Mouse (Mus musculus) G1E (cell line): Measurements from ENCODE around the gene Dpy30. TPM values are rescaled to one million over a fixed set of nuclear protein-coding genes. Genes with fewer than 3 reads are reported as not detected.

ENCODE experiments used
- ATAC-seq: 2 replicates; pipeline ENCODE4 v1.8.0; 2016; ENCODE audit warnings: mild to moderate bottlenecking; ENCODE audit not compliant: insufficient number of reproducible peaks, poor library complexity, low FRiP score, severe bottlenecking; ENCODE audit errors: extremely low read depth
- DNase-seq: peaks from one replicate; pipeline ENCODE4 v3.0.0; 2012; ENCODE audit warnings: low spot score
- H3K27me3 ChIP-seq: 2 replicates; pipeline ENCODE4 v1.6.1; 2012; ENCODE audit warnings: mild to moderate bottlenecking, low read length, inconsistent platforms; ENCODE audit not compliant: insufficient read depth
- H3K36me3 ChIP-seq: replicated peaks from 2 replicates; pipeline ENCODE3; 2012; ENCODE audit warnings: mild to moderate bottlenecking, inconsistent platforms
- H3K4me1 ChIP-seq: 2 replicates; pipeline ENCODE4 v1.6.1; 2012; ENCODE audit warnings: low read depth, low read length, inconsistent platforms, mixed read lengths; ENCODE audit not compliant: insufficient read depth
- H3K4me3 ChIP-seq: 2 replicates; pipeline ENCODE4 v1.5.1; 2012; ENCODE audit warnings: low read depth, mild to moderate bottlenecking, inconsistent platforms, low read length, moderate library complexity, mixed read lengths
- H3K9me3 ChIP-seq: replicated peaks from 2 replicates; pipeline ENCODE4 v1.6.1; 2012; ENCODE audit warnings: inconsistent platforms
- CTCF ChIP-seq: IDR thresholded peaks from 2 replicates; pipeline ENCODE4 v1.5.1; 2012; ENCODE audit warnings: low read depth, low read length, inconsistent platforms, mixed read lengths
- GATA1 ChIP-seq: IDR thresholded peaks from 2 replicates; pipeline ENCODE4 v1.6.1; 2012; ENCODE audit warnings: borderline replicate concordance, low read length, inconsistent platforms, mixed read lengths
- GATA2 ChIP-seq: IDR thresholded peaks from 2 replicates; pipeline ENCODE4 v1.6.1; 2012; ENCODE audit warnings: low read depth, low read length, inconsistent platforms, borderline replicate concordance
- POLR2AphosphoS5 ChIP-seq: IDR thresholded peaks from 2 replicates; pipeline ENCODE4 v1.6.1; 2012; ENCODE audit warnings: low read depth, low read length, inconsistent platforms; ENCODE audit not compliant: insufficient replicate concordance
- TAL1 ChIP-seq: conservative IDR thresholded peaks from 2 replicates; pipeline ENCODE4 v1.6.1; 2012; ENCODE audit warnings: low read depth, low read length, inconsistent platforms, mixed read lengths
- polyA plus RNA-seq: library from polyadenylated mRNA; stranded (reverse); fragments of >175 nt; gene quantifications from 2 replicates; pipeline ENCODE4 v1.2.3, GENCODE M21; 2012
- total RNA-seq, 2 experiments: library from RNA; stranded (forward) in 1 of 2; stranded (reverse) in 1 of 2; fragments of 200-1000 nt in 1 of 2; fragments of >200 nt in 1 of 2; fragmentation: Nextera tagmentation in 1 of 2; gene quantifications; 2 replicates each; pipeline ENCODE4 v1.2.3; 2014 to 2017

The Dpy30 gene
- total and polyA plus RNA-seq, 3 experiments, result 76.2 to 130 (median 106) TPM

- ATAC-seq (peak; percentile 18; the same call in 1 of the 2 replicates), DNase-seq (no peak)
- Histone ChIP-seq H3K36me3 (peaks cover 14% of the 10 kb centered on the region), H3K4me1 (peaks cover 76% of the 10 kb centered on the region), H3K27me3 (no peaks in the 10 kb centered on the region), H3K9me3 (peaks cover 5% of the 10 kb centered on the region; the same call in 1 of the 2 replicates), H3K4me3 (no peak overlapping the region; the same call in 1 of the 2 replicates)
- TF ChIP-seq GATA1 (no peak), TAL1 (0 out of 2 replicates have a peak, but pooled peaks have one; percentile 21)
Measured at GRCm38 (mm10) chr17:74271541-74272268, 52.0 kb downstream of the Dpy30 start.

- H3K4me1 ChIP-seq, result peaks cover 82% of the 10 kb centered on the region
- peaks cover 5% of the 10 kb centered on the region; the same call in 1 of the 2 replicates for H3K9me3 ChIP-seq
- ATAC-seq (no peak), DNase-seq (no peak)
- TF ChIP-seq GATA1 (no peak), CTCF (no peak), GATA2 (no peak), TAL1 (no peak), POLR2AphosphoS5 (no peak)
- peaks cover 16% of the 10 kb centered on the region for H3K36me3 ChIP-seq
- no peak overlapping the region for H3K4me3 ChIP-seq
- no peaks in the 10 kb centered on the region for H3K27me3 ChIP-seq
Measured at GRCm38 (mm10) chr17:74270205-74270604, 53.5 kb downstream of the Dpy30 start.

- ATAC-seq (peak; percentile 72), DNase-seq (no peak)
- Histone ChIP-seq H3K36me3 (peaks cover 26% of the 10 kb centered on the region), H3K4me1 (peaks cover 78% of the 10 kb centered on the region), H3K9me3 (peaks cover 5% of the 10 kb centered on the region; the same call in 1 of the 2 replicates), H3K27me3 (no peaks in the 10 kb centered on the region), H3K4me3 (no peak overlapping the region; the same call in 1 of the 2 replicates)
- no peak for TF ChIP-seq GATA1
- peak; percentile 88 for TF ChIP-seq TAL1
Measured at GRCm38 (mm10) chr17:74267415-74268180, 56.1 kb downstream of the Dpy30 start.

- Histone ChIP-seq H3K4me3 (no peak overlapping the region; the same call in 1 of the 2 replicates), H3K27me3 (no peaks in the 10 kb centered on the region), H3K36me3 (peaks cover 32% of the 10 kb centered on the region), H3K9me3 (peaks cover 5% of the 10 kb centered on the region; the same call in 1 of the 2 replicates), H3K4me1 (peaks cover 71% of the 10 kb centered on the region)
- TF ChIP-seq GATA1, result no peak
- TF ChIP-seq GATA2, result no peak
- no peak for TF ChIP-seq CTCF
- TF ChIP-seq TAL1, result no peak
- no peak for TF ChIP-seq POLR2AphosphoS5
- ATAC-seq (no peak), DNase-seq (no peak)
Measured at GRCm38 (mm10) chr17:74265636-74266035, 58.1 kb downstream of the Dpy30 start.

- H3K4me3 ChIP-seq, result no peak overlapping the region; the same call in 1 of the 2 replicates
- no peak for TF ChIP-seq GATA1
- no peak for TF ChIP-seq GATA2
- no peak for TF ChIP-seq POLR2AphosphoS5
- TF ChIP-seq CTCF, result no peak
- no peak for TF ChIP-seq TAL1
- H3K36me3 ChIP-seq, result peaks cover 34% of the 10 kb centered on the region
- DNase-seq (no peak), ATAC-seq (no peak)
- peaks cover 68% of the 10 kb centered on the region for H3K4me1 ChIP-seq
- peaks cover 5% of the 10 kb centered on the region; the same call in 1 of the 2 replicates for H3K9me3 ChIP-seq
- no peaks in the 10 kb centered on the region for H3K27me3 ChIP-seq
Measured at GRCm38 (mm10) chr17:74265156-74265505, 58.6 kb downstream of the Dpy30 start.

GRCm38 (mm10) chr17:74264333-74265155 lies 59.2 kb downstream of the Dpy30 start:
- TF ChIP-seq POLR2AphosphoS5, result no peak
- no peak for TF ChIP-seq GATA2
- no peak for TF ChIP-seq GATA1
- no peak for TF ChIP-seq TAL1
- no peak for TF ChIP-seq CTCF
- H3K4me3 ChIP-seq, result no peak overlapping the region; the same call in 1 of the 2 replicates
- ATAC-seq (no peak), DNase-seq (no peak)
- peaks cover 63% of the 10 kb centered on the region for H3K4me1 ChIP-seq
- H3K27me3 ChIP-seq, result no peaks in the 10 kb centered on the region
- H3K9me3 ChIP-seq, result peaks cover 5% of the 10 kb centered on the region; the same call in 1 of the 2 replicates
- H3K36me3 ChIP-seq, result peaks cover 33% of the 10 kb centered on the region
